Mouse (Mus musculus) forebrain, embryonic 10.5 days (tissue): ENCODE measurements around the gene Slco3a1. TPM values are rescaled to one million over a fixed set of nuclear protein-coding genes. Genes with fewer than 3 reads are reported as not detected.
A peak's percentile ranks its signal among the peaks of the same experiment; 100 is the strongest.

Experiments
- DNase-seq: peaks from one replicate; pipeline ENCODE4 v3.0.0-alpha.2; 2017; ENCODE audit warnings: low spot score; ENCODE audit errors: extremely low spot score
- H3K27ac ChIP-seq: fragments of 300-500 bp; sonication (generic); 2 replicates; pipeline ENCODE4 v1.5.1; 2016; ENCODE audit warnings: mild to moderate bottlenecking
- H3K27me3 ChIP-seq: fragments of 300-500 bp; sonication (generic); 2 replicates; pipeline ENCODE4 v1.6.1; 2016; ENCODE audit warnings: mild to moderate bottlenecking; ENCODE audit not compliant: poor library complexity, severe bottlenecking
- H3K36me3 ChIP-seq: fragments of 300-500 bp; sonication (generic); replicated peaks from 2 replicates; pipeline ENCODE4 v1.6.1; 2016; ENCODE audit warnings: mild to moderate bottlenecking, moderate library complexity
- H3K4me1 ChIP-seq: fragments of 300-500 bp; sonication (generic); 2 replicates; pipeline ENCODE4 v1.6.1; 2016
- H3K4me3 ChIP-seq: fragments of 300-500 bp; sonication (generic); 2 replicates; pipeline ENCODE4 v1.5.1; 2016; ENCODE audit warnings: mild to moderate bottlenecking, moderate library complexity
- H3K9me3 ChIP-seq: fragments of 300-500 bp; sonication (generic); 2 replicates; pipeline ENCODE4 v1.6.1; 2016; ENCODE audit warnings: mild to moderate bottlenecking, moderate library complexity
- WGBS: fragments of 180-500 bp; shearing (Covaris S2); methylation state at CpG from one replicate; pipeline ENCODE4 v1.1.7; 2016; 5-methylcytosine and 5-hydroxymethylcytosine counted together
- polyA plus RNA-seq: library from polyadenylated mRNA; unstranded; fragments of >200 nt; fragmentation: Nextera tagmentation; extraction: Ambion mirVana; gene quantifications from 2 replicates; pipeline ENCODE4 v1.2.1, GENCODE M21; 2016

Slco3a1 gene
- polyA plus RNA-seq, 1 experiment from 2014 or later: 4.9 TPM

- H3K27ac ChIP-seq: no peak overlapping the region
- peaks cover 5% of the 10 kb centered on the region; the same call in 1 of the 2 replicates for H3K4me1 ChIP-seq
- no peaks in the 10 kb centered on the region for H3K9me3 ChIP-seq
- no peaks in the 10 kb centered on the region for H3K36me3 ChIP-seq
- DNase-seq: no peak
- H3K27me3 ChIP-seq: no peaks in the 10 kb centered on the region
- WGBS: 90% methylated on average over 6 of the region's 6 CpGs
- H3K4me3 ChIP-seq: no peak overlapping the region
Observed at GRCm38 (mm10) chr7:74313279-74314105, 241.1 kb downstream of the Slco3a1 start.

GRCm38 (mm10) chr7:74311536-74311935 is 243.0 kb downstream of the Slco3a1 start:
- 66% methylated on average over 4 of the region's 4 CpGs for WGBS
- Histone ChIP-seq H3K36me3 (no peaks in the 10 kb centered on the region), H3K27me3 (no peaks in the 10 kb centered on the region), H3K4me1 (peaks cover 5% of the 10 kb centered on the region; the same call in 1 of the 2 replicates), H3K4me3 (no peak overlapping the region), H3K27ac (no peak overlapping the region), H3K9me3 (no peaks in the 10 kb centered on the region)
- DNase-seq: no peak

GRCm38 (mm10) chr7:74303611-74304300 is 250.8 kb downstream of the Slco3a1 start:
- H3K27me3 ChIP-seq: peaks cover 7% of the 10 kb centered on the region; the same call in 1 of the 2 replicates
- H3K9me3 ChIP-seq: no peaks in the 10 kb centered on the region
- peaks cover 21% of the 10 kb centered on the region for H3K4me1 ChIP-seq
- no peak for DNase-seq
- H3K4me3 ChIP-seq: no peak overlapping the region
- H3K36me3 ChIP-seq: no peaks in the 10 kb centered on the region
- peak overlapping the region; percentile 8; the same call in 1 of the 2 replicates for H3K27ac ChIP-seq
- 63% methylated on average over 14 of the region's 14 CpGs for WGBS

GRCm38 (mm10) chr7:74303081-74303480 is 251.5 kb downstream of the Slco3a1 start:
- Histone ChIP-seq H3K36me3 (no peaks in the 10 kb centered on the region), H3K4me3 (no peak overlapping the region), H3K9me3 (no peaks in the 10 kb centered on the region), H3K4me1 (peaks cover 21% of the 10 kb centered on the region), H3K27ac (peak overlapping the region; percentile 3; the same call in 1 of the 2 replicates), H3K27me3 (peaks cover 7% of the 10 kb centered on the region; the same call in 1 of the 2 replicates)
- DNase-seq: no peak
- WGBS: 72% methylated on average over 5 of the region's 5 CpGs

GRCm38 (mm10) chr7:74286531-74286930 is 268.0 kb downstream of the Slco3a1 start:
- Histone ChIP-seq H3K27ac (no peak overlapping the region), H3K27me3 (no peaks in the 10 kb centered on the region), H3K9me3 (no peaks in the 10 kb centered on the region), H3K4me3 (no peak overlapping the region), H3K36me3 (no peaks in the 10 kb centered on the region), H3K4me1 (peaks cover 3% of the 10 kb centered on the region; the same call in 1 of the 2 replicates)
- 80% methylated on average over 4 of the region's 4 CpGs for WGBS
- DNase-seq: no peak

- Histone ChIP-seq H3K27ac (no peak overlapping the region), H3K27me3 (no peaks in the 10 kb centered on the region)
- no peak for DNase-seq
Observed at GRCm38 (mm10) chr7:74280371-74280770, 274.2 kb downstream of the Slco3a1 start.

GRCm38 (mm10) chr7:74279356-74279755 is 275.2 kb downstream of the Slco3a1 start:
- H3K4me3 ChIP-seq: no peak overlapping the region
- H3K27me3 ChIP-seq: no peaks in the 10 kb centered on the region
- no peaks in the 10 kb centered on the region for H3K4me1 ChIP-seq
- H3K9me3 ChIP-seq: no peaks in the 10 kb centered on the region
- H3K27ac ChIP-seq: no peak overlapping the region
- 93% methylated on average over 3 of the region's 3 CpGs for WGBS
- no peaks in the 10 kb centered on the region for H3K36me3 ChIP-seq
- DNase-seq: no peak

More at GRCm38 (mm10) chr7:74280371-74280770, 274.2 kb downstream of the Slco3a1 start:
- Histone ChIP-seq H3K4me3 (no peak overlapping the region), H3K36me3 (no peaks in the 10 kb centered on the region), H3K4me1 (no peaks in the 10 kb centered on the region), H3K9me3 (no peaks in the 10 kb centered on the region)
- 93% methylated on average over 2 of the region's 2 CpGs for WGBS

- no peaks in the 10 kb centered on the region for H3K36me3 ChIP-seq
- H3K27me3 ChIP-seq: no peaks in the 10 kb centered on the region
- no peak for DNase-seq
- 88% methylated on average over 1 of the region's 1 CpGs for WGBS
- no peak overlapping the region for H3K4me3 ChIP-seq
- H3K4me1 ChIP-seq: no peaks in the 10 kb centered on the region
- no peaks in the 10 kb centered on the region for H3K9me3 ChIP-seq
- no peak overlapping the region for H3K27ac ChIP-seq
Observed at GRCm38 (mm10) chr7:74270089-74270394, 284.5 kb downstream of the Slco3a1 start.

GRCm38 (mm10) chr7:74269283-74270088 is 285.1 kb downstream of the Slco3a1 start:
- Histone ChIP-seq H3K4me3 (no peak overlapping the region), H3K27me3 (no peaks in the 10 kb centered on the region), H3K36me3 (no peaks in the 10 kb centered on the region), H3K9me3 (no peaks in the 10 kb centered on the region), H3K27ac (no peak overlapping the region), H3K4me1 (no peaks in the 10 kb centered on the region)
- 90% methylated on average over 11 of the region's 11 CpGs for WGBS
- no peak for DNase-seq

GRCm38 (mm10) chr7:74266511-74267168 is 287.9 kb downstream of the Slco3a1 start:
- WGBS: 94% methylated on average over 2 of the region's 2 CpGs
- DNase-seq: no peak
- H3K27ac ChIP-seq: no peak overlapping the region

GRCm38 (mm10) chr7:74256291-74256690 is 298.3 kb downstream of the Slco3a1 start:
- no peaks in the 10 kb centered on the region for H3K36me3 ChIP-seq
- H3K9me3 ChIP-seq: no peaks in the 10 kb centered on the region
- DNase-seq: no peak
- H3K27me3 ChIP-seq: no peaks in the 10 kb centered on the region
- no peak overlapping the region for H3K27ac ChIP-seq
- WGBS: 79% methylated on average over 3 of the region's 3 CpGs
- H3K4me3 ChIP-seq: no peak overlapping the region
- no peaks in the 10 kb centered on the region for H3K4me1 ChIP-seq

More at GRCm38 (mm10) chr7:74266511-74267168, 287.9 kb downstream of the Slco3a1 start:
- Histone ChIP-seq H3K4me3 (no peak overlapping the region), H3K9me3 (no peaks in the 10 kb centered on the region), H3K4me1 (no peaks in the 10 kb centered on the region), H3K27me3 (no peaks in the 10 kb centered on the region), H3K36me3 (no peaks in the 10 kb centered on the region)

GRCm38 (mm10) chr7:74252066-74252465 is 302.5 kb downstream of the Slco3a1 start:
- 88% methylated on average over 2 of the region's 2 CpGs for WGBS
- DNase-seq: no peak
- Histone ChIP-seq H3K4me3 (no peak overlapping the region), H3K9me3 (no peaks in the 10 kb centered on the region), H3K4me1 (no peaks in the 10 kb centered on the region), H3K27me3 (no peaks in the 10 kb centered on the region), H3K36me3 (no peaks in the 10 kb centered on the region), H3K27ac (no peak overlapping the region)
